ENCODE assay signal across 14 mouse cellular contexts in genomic region chr11:68805148-68805547, GRCm38 (mm10).
DNase-seq lines count a peak whose midpoint lies in the region; ATAC-seq and TF ChIP-seq lines count a peak whose summit lies in the region.
"Had no signal": no experiment of that assay in that cellular context is flagged by ENCODE, and none has a peak within 500 bp of the region (broad histone marks: within the 10 kb centered on the region; RNA-seq: fewer than 3 reads in every experiment).

No protein-coding gene starts in this region.

- no peaks in the 10 kb centered on the region for H3K27me3 ChIP-seq in lung, embryonic 14.5 days (ENCODE audit: insufficient read depth, low read length)
- H3K27me3 ChIP-seq: embryonic facial prominence, embryonic 12.5 days; heart, embryonic 15.5 days; limb, embryonic 13.5 days; megakaryocyte, embryonic 14.5 days had no signal

- no peak for DNase-seq in gastrocnemius, adult 2 months
- DNase-seq in gastrocnemius, postnatal 25 days, result no peak
- peak; percentile 63 for DNase-seq in lung, embryonic 14.5 days
- no peak for DNase-seq in lung, postnatal 4 days
- peak; percentile 60 for DNase-seq in adipocyte (ENCODE audit: low spot score)
- no peak for DNase-seq in testis, postnatal 14 days (ENCODE audit: low spot score)
- DNase-seq in adrenal gland, adult 2 months, result no peak
- DNase-seq: layer of hippocampus, adult 9-11 months had no signal

- no peak overlapping the region for H3K4me2 ChIP-seq in lung, embryonic 14.5 days
- H3K4me2 ChIP-seq: embryonic facial prominence, embryonic 12.5 days; heart, embryonic 15.5 days; limb, embryonic 13.5 days had no signal

- H3K4me3 ChIP-seq in gastrocnemius, adult 2 months, result no peak overlapping the region
- no peak overlapping the region for H3K4me3 ChIP-seq in lung, embryonic 14.5 days (ENCODE audit: low read depth, low read length)
- H3K4me3 ChIP-seq: embryonic facial prominence, embryonic 12.5 days; heart, embryonic 15.5 days; limb, embryonic 13.5 days; megakaryocyte, embryonic 14.5 days had no signal

- H3K27ac ChIP-seq in gastrocnemius, adult 2 months, result no peak overlapping the region
- H3K27ac ChIP-seq in lung, embryonic 14.5 days (ENCODE audit: low read depth), result no peak overlapping the region
- H3K27ac ChIP-seq: embryonic facial prominence, embryonic 12.5 days; heart, embryonic 15.5 days; limb, embryonic 13.5 days had no signal

- ATAC-seq in lung, embryonic 14.5 days (ENCODE audit: insufficient read depth), result no peak
- peak; percentile 47; the same call in 1 of the 2 replicates for ATAC-seq in megakaryocyte progenitor cell, adult 5-6 weeks (replicated peaks; ENCODE audit: poor library complexity)
- ATAC-seq: inflammation-experienced regulatory T-cells, adult 6 months had no signal

- 56% methylated on average over 4 of the region's 4 CpGs for WGBS in lung, embryonic 14.5 days

- H3K36me3 ChIP-seq in lung, embryonic 14.5 days (ENCODE audit: insufficient read depth), result peaks cover 99% of the 10 kb centered on the region

- intact Hi-C loops in gastrocnemius, adult 2 months (cut with DNase I), result loop anchor here (5.0 to 10.0 kb wide), 2 partner anchors 238 to 320 kb away; no protein-coding TSS in a partner anchor

- no peaks in the 10 kb centered on the region for H3K9me3 ChIP-seq in lung, embryonic 14.5 days (ENCODE audit: low read depth, low read length)
- H3K9me3 ChIP-seq: embryonic facial prominence, embryonic 12.5 days; heart, embryonic 15.5 days; limb, embryonic 13.5 days; megakaryocyte, embryonic 14.5 days had no signal

- no peak overlapping the region for H3K9ac ChIP-seq in lung, embryonic 14.5 days
- H3K9ac ChIP-seq: embryonic facial prominence, embryonic 12.5 days; heart, embryonic 15.5 days; limb, embryonic 13.5 days had no signal

- H3K4me1 ChIP-seq in lung, embryonic 14.5 days (ENCODE audit: insufficient read depth), result no peaks in the 10 kb centered on the region
- H3K4me1 ChIP-seq: embryonic facial prominence, embryonic 12.5 days; heart, embryonic 15.5 days; limb, embryonic 13.5 days had no signal

- TF ChIP-seq CTCF in gastrocnemius, adult 2 months (IDR thresholded peaks at IDR 0.05), result peak; percentile 53
- TF ChIP-seq CTCF in lung, embryonic 14.5 days (IDR thresholded peaks at IDR 0.05; ENCODE audit: low read depth), result peak; percentile 40; the same call in 1 of the 2 replicates

Comparison
In these comparisons a context has a peak if more than half of its experiments do, and no peak if none do; other contexts are left out.
1. DNase-seq: peak in lung, embryonic 14.5 days (single experiment) and adipocyte (single experiment); none in gastrocnemius, adult 2 months (single experiment), gastrocnemius, postnatal 25 days (single experiment), lung, postnatal 4 days (0 of 2), testis, postnatal 14 days (single experiment) and adrenal gland, adult 2 months (single experiment).